Mouse (Mus musculus) right cerebral cortex, postnatal 25 days (tissue): ENCODE results near the gene Hmcn1.

Experiments used
- DNase-seq: peaks from one replicate; pipeline ENCODE4 v3.0.0; 2022

The Hmcn1 gene

DNA sequence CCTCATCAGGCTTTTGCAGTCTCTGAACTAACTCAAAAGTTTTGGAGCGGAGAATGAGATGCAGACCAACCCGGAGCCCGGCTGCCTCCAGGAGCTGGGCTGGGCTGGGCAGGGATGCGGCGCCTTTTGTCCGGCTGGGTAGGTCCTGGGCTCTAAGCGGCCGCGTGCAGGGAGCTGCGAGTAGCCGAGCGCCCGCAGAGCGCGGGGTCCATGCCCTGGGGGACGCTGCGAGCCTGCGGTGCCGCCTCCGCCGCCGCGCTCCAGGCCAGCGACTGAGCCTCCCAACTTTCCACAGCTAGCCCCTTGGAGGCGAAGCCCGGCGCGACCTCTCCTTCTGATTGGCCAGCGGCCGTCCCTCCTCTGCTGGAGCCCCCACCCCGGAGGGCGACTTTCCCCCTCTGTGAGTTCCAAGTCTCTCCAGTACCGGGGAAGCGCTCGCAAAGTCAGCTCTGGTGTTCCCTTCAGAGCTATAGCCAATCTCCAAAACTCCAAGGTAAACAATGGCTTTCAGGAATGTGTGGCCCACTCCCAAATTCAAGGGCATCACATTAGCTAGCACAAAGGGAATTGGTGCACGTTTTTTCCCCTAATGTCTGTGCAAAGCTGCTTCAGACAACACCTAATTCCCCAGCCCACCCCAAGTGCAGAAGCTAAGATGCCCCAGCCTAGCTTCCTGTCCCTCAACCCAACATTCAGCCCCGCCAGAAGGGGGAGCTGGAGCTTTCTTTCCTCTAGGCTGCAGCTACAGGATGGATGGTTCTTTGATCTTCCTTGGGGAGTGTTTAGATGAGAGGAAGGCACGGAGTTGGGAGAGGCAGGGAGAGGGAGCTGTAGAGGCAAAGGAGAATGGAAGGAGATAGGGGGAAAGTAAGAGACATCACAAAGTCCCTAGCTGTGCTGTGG is at the start of gene Hmcn1:
Hmcn1 (minus strand) TSS at position 274 of the 903 bp plus-strand sequence.
- no peak for DNase-seq

DNA sequence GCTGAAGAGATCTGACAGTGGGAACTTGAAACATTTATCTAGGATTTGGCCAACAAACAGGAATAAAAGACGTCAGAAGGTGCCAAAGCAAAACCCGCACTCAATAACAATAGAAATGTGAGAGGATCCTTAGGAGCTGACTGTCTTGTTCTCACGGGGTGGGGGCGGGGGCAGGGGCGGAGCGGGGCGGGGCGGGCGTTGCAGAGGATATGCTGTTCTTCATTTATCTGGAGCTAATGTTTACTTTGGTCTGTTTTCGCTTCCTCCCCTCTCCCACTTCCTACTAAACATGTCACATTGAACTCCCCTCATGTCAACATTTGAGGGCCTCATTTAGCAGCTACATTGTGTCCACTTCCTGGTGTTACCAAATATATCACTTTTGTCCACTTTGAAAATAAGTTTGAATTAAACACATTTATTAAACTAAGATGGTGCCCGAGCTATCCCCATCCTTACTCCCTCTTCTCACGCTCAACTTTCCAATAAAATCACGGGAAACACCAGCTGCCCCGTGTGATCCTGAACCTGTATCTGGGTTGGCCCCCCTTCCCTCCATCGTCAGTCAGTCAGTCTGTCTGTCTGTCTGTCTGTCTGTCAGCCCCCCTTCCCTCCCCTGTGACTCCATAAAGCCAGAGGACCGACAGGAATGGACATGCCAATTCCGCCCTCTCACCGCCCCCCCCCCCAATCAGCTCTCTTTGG is 47.9 kb upstream of the Hmcn1 start:
- DNase-seq: no peak

DNA sequence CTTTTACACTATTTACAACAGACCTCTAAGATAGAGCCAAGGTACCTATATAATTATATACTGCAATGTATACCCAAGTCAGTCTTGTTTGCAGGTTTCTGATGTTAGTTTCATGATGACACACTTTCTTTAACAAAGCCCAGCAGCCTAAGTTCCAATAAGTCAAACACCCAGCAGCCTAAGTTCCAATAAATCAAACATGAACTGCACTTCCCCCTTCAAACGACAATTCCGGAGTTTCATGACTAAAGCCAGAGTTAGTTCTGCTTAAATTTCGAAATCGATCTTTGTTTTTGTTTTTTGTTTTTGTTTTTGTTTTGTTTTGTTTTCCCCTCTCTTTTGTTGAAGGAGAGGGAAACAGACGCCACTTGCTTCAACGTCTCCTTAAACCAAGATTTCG is 47.1 kb upstream of the Hmcn1 start:
- no peak for DNase-seq

DNA sequence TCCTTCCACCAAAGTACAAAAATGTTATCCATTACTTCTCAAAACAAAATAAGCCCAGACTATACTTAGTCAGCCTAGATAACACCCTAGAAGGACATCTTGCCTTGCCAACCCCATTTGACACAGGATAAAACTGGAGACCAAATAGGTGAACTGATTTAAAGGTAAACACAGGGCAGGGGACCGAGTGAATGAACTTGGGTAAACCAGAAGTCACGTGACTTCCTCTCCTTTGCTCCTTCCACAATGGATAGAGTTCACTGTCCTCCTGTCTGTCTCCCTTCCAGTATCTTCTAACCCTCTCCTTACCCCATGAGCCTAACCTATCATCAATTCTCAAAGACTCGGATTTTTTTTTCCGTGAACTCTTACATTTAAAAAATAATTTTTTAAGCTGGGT is 46.0 kb upstream of the Hmcn1 start:
- DNase-seq: no peak

DNA sequence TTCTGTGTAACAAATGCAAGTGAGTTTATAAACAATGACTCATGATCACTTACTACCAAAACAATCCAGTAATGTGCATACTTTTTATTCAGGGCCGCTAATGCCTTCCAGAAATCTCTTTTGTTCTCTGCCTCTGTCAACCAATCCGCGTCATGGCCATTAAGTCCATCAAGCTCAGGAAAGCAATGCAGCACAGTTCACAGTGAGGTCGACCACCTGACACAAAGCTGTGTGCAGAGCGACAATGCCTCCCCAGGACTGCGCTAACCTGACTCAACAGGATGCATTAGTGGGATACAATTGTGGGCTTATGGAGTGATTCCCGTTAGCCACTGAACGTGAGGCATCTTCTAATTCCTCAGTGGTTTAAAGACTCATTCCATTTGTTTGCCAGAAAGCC is 45.3 kb upstream of the Hmcn1 start:
- DNase-seq: no peak

DNA sequence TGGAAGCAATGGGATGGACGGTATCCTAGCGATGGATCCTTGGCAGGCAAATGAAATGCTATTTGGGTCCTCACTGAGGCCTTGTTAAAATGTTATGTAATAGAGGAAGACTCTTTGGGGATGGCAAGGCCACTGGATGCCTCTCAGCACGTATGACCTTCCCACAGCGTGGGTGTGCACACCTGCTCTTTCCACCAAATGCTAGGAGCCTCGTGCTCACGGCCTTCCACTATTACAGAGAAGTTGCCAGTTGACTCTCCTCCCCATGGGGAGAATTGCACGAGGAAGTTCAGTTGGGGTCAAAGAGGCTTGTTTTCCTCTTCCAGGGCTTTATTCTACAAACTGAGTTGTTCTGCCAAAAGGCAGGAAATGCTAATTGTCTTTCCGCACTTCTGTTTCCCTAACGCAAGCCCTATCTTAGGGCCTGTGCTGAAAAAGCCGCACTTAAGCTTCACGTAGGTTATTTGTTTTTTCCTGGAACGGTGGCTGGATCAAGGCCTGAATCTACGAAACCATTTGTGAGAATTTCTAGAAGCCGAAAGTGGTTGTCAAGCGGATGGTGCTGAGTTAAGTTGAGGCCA is 43.3 kb upstream of the Hmcn1 start:
- no peak for DNase-seq

DNA sequence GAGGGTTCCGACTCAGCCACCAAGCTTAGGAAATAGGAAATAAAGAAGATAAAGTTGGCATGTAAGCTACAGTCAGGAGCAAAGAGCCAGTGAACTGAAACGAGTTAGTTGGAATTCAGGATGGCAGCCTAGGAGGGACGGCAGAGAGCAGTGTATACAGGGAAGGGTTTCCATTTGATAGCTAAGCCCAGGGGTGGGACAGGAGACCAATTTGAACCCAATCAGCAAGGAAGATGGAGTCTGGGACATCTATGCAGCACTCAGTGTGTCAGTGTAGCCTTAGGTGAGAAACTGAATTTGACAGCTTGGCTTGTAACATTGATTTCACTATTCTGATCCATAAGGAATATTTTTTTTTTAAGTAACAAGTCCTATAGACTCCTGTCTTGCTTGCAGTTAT is 42.5 kb upstream of the Hmcn1 start:
- no peak for DNase-seq

DNA sequence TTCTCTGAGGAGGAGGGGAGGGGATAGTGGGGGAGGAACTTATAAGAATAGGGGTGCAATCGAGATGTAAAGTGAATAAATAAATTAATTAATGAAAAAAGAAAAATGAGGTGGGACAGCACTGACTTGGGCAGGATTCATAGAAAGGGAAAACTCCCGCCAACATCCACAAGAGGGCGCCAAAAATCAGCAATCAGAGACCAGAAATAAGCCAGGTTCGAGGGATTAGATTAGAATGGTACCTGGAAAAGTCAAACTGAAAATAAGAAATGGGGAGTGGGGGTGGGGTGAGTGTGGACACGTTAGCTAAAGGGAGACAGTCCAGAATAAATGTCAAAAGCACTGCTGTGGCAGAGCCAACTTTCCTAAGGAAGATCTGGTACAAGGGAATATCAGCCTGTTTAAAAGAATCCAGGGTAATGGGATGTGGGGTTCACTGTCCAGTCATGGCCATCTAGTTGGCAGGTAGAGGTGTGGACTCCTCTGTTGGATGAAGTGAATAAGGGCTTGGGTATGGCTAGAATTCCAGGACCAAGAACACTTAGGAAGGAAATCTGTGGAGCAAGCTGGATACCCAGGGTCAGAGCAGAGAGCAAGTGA is 41.9 kb upstream of the Hmcn1 start:
- peak; percentile 45 for DNase-seq

DNA sequence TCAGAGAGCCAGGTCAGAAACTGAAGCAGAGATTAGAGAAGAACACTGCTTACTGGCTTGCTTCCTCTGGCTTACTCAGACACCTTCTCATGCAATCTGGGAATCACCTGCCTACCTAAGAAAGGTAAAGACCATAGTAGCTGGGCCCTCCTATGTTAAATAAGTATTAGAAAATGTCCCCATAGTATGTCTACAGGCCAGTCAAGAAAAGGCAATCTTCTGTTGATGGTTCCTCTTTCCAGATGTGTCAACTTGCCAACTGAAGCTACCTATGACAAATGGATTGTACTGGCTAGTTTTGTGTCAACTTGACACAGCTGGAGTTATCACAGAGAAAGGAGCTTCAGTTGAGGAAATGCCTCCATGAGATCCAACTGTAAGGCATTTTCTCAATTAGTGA is 40.1 kb upstream of the Hmcn1 start:
- DNase-seq: no peak

DNA sequence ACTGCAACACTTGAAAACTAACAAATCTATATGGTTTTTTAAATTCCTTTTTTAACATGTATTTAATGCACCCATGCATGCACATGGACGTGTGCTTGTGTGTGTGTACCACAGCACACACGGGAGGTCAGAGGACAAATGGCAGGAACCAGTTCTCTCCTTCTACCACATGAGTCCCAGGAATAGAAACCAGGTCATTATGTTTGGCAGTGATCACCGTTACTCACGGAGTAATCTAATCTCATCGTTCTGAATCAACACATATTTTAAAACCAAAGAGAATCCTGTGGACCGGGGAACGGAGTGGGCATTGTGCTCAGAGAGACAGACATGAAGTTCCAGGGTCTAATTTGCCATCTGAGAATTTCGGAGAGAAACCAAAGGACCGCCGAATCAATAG is 38.3 kb upstream of the Hmcn1 start:
- no peak for DNase-seq

DNA sequence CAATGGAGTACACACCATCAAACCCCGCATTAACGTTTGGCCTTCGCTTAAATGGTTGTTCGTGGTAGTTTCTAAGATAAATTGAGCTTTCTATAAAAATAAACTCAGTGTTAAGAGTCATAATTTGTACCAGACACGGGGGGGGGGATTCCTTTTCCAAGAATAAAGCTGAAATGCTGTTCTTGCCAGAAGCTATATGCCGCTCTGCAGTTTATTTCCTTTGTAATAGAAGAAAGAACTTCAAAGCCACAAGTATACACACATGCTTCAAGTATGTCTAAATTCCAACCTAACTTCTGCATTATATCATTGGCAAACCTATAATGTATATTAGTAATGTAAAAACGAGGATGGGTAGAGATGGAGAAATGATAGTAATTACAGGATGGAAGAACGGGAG is 37.9 kb upstream of the Hmcn1 start:
- DNase-seq: no peak

DNA sequence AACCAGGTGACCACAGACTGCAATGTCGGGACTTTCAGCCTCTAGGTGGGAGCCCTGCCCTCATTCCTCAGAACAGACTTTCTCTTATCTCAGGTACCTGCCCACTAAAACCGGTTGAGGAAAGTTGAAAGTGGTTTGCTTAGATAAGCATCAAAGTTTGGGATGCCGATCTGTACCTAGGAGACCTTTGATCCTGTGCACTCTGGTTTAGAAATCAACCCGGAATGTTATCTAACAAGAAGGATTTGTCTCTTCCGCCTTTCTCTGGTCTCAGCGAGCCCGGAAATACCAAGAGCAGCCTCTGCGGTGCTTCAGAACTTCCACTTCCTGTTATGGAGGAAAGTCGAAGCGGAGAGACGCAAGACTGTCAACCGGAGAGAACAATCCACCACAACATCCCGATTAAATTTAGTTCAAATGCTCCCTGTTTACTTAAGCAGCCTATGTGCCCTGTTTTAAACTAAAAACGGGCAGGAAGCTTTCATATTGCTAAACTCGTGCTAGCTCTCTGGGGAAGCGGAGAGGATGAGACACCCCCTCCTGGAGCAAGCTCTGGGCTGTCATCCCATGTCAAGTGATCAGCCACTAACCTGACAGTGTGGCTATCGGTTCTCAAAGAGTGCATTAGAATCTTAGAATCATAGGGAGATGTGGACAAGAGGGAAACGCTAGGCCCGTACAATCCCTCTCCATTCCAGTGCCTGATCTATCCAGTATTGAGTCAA is 32.0 kb upstream of the Hmcn1 start:
- no peak for DNase-seq

DNA sequence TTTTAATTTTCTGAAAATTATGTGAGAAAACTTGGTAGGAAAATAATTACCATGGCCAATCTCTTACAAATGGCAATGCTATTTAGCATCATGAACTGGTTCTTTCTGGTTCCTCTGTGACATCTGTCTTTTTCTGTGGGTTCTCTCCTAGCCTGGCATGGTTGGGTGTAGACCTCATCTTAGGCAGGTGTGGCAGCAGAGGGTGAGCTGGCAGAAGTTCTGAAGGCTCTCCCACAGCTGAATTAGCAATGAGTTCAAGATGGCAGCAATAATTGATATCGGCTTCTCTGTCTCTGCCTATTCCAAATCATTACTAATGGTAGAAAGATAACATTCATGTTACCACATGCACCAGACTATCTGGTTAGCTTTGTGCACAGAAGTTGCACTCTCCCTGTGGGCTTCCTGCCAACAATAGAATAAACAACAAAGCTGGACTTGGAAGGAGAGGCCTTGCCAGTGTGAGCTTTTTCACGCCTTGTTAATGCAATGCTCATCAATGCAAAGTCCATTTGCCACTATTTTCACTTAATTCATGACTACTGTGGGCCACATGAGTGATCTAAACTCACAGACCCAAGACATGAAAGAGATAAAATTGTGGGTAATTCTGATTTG is 26.1 kb upstream of the Hmcn1 start:
- DNase-seq: no peak

DNA sequence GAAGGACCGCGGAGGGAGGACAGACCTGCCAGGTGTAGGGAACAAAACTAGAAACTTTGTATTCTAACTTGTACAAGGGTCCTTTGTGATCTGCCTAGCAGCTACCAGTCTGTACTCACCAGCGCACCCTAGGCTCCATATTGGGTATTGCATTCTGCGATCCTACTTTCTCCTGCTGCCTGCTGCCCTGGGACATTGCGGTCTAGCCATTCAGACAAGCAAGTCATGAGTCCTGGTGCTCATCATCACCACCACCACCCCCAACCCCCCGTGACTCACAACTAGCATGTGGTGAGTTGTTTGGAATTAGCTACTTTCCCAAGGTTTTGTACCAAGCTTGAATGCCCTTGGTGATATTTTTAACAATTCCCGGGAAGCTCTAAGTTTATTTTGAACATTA is 17.8 kb upstream of the Hmcn1 start:
- no peak for DNase-seq

DNA sequence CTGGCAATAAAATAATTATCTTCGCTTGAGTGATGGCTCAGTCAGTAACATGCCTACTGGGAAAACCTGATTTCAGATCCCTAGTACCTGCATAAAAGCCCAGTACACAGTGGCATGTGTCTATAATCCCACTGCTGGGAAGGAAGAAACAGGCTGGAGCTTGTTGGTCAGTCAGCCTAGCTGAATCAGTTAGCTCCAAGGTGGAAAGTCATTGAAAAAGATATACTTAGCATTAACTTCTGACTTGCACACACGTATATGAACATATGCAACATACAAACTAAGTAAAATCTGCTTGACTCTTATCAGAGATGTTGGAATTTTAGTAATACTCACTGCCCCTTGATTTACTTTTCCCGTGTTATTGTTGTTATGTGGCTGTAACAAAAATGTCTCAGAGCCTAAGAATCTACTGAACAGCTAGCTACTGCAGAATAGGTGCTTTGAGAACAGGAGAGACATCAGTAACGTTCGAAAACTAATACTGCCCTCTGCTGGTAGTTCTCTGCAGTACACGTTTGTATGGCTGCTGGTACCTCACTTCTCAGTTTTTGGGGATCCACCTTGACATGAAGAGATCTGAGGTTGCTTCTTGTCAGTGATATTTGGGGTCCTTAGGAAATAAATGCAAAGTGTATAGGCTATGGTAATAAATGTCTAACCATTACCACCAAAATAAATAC is 16.0 kb upstream of the Hmcn1 start:
- peak; percentile 22 for DNase-seq

DNA sequence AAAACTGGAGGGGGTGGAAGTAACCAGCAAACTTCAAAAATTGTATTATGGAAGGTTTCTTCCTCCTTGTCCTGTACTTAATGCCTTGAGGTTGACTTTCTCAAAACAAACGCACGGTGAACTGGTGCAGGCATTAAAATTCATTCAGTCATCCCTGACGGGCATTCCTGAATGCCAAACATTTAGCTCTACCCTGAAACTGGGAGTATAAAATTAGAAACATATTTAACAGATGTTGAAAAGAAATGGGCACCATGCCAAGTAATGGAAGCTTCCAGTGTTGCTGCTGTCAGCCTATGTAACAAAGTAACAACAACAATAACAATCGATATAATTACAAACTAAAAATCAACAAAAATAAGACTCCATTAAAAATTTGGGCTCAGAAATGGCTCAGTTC is 14.5 kb upstream of the Hmcn1 start:
- no peak for DNase-seq

DNA sequence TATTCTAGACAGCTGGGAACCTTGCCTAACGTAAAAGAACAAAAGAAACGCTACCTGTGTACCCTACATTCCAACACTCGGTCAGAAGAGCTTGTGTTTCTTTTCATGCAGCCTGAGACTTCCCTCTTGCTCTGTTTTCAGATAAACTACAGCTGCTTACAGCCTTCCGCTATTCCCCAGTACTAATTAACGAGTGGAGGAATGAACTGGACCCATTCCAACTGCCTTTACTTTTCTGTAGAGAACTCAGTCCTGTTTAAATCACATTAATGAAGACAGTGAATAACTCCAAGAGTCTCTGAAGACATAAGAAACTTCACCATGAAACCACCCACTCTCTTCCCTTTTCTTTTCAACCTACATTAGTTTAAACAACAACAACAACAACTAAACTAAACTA is 10.8 kb upstream of the Hmcn1 start:
- no peak for DNase-seq

DNA sequence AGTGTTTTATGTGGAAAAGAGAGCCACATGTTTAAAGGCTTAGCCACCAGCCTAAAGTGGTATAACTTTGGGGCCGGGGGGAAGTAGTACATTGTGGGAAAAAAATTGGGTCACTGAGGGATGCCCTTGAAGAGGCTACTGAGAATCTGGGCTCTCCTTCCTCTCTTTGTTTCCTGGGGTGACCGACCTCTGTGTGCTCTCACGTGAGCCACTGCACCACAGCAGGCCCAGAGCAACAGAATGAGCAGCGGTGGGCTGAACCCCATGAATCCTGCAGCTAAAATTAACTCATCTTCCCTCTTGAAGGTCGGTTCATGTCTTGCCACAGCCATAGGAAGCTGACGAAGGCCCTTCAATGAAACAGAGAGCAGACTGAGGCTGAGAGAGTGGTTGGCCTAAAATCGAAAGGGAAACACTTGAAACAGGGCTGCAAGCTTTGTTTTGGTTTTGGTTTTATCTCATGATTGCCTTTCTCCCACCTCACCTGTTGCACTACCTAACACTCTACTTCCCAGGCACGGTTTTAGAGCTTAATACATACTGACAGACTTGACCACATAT is 8.7 kb upstream of the Hmcn1 start:
- DNase-seq: no peak

DNA sequence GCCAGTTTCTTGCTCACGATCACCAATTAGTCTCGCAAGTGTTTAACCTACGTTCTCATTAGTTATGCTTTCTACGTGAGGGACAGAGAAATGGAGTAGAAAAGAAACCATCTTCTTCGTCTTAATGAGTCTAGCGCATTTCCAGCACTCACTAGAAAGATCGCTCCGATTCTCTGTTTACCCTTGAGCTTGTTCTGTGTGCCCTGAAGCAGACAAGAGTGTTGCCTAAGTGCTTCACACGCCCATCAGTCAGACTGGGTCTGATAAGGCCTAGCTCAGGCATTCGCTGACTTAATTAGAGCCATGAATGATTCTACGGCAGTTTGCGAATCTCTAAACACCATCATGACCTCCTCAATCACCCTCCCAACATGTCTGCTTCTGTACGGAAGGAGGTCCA is 7.5 kb upstream of the Hmcn1 start:
- no peak for DNase-seq

DNA sequence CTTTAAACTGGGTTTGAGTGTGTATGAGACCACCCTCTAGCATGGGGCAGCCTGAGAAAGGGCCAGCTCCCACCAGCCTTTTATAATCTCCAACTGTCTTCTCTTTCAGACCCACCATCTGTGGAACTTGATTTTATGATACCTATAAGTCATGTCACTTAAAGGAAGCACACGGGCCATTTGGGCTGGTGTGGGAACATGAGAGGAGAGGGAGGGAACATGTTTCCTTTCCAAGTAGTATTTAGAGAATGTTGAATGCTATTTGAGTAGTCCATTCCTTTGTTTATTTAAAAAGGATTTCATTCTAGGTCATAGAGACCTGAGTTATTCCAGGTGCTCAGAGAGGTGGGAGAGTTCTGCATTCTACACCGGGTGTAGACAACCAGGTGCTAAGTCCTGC is 1.4 kb upstream of the Hmcn1 start:
- no peak for DNase-seq

DNA sequence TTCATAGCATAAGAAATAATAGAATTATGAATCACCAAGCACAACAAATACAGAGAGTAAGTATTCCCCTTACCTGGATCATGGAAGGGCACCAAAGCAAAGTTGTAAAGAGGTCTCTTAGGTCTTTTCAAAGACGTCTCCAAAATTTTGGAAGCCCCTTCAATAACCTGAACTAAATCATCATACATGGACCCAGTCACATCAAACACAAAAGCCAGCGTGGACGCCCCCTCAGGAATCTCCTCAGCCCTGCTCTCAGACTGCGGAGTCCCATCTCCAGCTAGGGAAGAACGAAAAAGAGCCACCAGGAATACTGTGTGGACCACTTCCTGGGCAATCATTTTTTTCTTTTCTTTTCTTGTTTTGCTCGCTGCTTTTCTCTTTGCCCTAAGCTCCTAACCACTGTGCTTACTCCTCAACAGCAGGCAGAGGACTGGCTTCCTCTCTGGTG is 499 bp downstream of the Hmcn1 start:
- DNase-seq: no peak
